Mouse (Mus musculus): ENCODE results near the gene Zfp174.
"Not testable (repeated sequence)": the region's sequence is repeated elsewhere in the genome, so short reads cannot be mapped to it uniquely, and the experiment has no call there.

Gene Zfp174

DNA sequence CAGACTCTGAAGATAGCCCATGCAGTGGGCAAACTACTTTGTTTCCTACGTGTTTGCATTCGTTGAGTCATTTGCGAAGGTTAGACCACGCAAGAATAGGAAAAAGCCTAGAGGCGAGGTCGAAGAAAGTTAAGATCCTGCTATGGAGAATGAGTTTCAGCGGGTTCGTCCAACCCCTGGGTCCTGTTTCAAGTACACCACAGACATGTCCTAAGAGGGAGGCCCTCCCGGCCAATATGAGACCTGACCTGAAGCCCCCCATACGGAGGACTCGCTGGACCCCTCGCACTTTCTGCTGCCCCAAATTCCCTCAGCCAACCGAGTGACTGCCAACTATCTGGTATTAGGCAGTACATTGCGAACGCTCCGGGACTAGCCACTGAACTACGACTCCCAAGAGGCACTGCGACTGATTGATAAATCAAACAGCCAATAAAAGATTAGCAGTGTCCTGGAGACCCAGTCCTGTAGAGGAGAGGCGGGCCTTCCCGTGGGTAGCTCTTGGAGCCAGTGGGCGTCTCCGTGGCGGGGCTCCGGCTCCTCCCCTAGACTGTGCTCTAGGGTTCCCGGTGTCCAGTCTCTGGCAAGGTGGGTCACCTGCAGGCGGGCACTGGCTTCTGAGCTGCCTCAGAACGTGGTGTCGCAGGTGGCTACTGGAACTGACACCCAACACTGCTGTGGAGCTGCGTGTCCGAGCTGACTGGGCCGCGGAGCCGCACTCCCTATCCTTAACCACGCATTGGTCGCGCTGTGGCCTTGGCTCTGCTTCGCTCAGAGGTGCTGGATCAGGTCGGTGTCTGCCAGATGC lies at the start of gene Zfp174:
Zfp174 (plus strand) TSS at position 558 of the 808 bp plus-strand sequence.
- peak; percentile 97 for DNase-seq

DNA sequence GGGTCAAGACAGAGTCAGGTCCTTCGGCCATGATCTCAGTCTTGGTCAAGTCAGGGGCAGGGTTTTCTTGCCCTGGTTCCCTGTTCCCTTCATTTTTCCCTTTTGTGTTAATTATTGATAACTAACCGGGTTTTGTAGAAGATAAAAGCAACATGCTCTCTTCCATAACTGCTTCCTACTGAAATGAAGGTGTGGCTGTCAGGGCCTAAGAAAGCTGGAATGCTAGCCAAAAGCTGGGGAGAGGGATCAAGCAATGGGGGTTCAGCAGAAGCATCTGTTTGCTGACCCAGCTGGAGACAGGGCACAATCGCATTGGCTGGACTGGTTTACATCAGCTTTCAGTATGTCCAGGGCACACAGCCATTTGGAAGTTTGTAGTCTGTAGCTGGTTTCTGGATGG lies 38.9 kb upstream of the Zfp174 start:
- no peak for DNase-seq

DNA sequence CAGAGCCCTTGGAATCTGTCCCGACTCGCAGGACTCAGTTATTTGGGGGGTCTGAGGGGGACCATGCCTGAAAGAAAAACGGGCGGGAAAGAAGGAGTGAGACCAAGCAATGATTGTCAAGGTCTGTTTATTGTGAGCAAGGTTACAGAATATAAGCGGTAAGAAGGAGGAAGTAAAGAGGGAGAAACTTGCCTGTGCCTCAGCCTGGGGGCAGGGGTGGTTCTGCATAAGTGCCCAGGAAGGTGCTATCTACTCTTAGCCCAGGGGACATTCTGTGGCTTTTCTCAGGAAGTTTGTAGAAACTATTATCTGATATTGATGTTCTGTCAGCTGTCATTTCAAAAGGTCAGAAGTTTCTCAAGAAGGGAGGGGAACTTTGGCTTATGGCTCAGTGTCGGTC lies 32.4 kb upstream of the Zfp174 start:
- not testable (repeated sequence) for DNase-seq

DNA sequence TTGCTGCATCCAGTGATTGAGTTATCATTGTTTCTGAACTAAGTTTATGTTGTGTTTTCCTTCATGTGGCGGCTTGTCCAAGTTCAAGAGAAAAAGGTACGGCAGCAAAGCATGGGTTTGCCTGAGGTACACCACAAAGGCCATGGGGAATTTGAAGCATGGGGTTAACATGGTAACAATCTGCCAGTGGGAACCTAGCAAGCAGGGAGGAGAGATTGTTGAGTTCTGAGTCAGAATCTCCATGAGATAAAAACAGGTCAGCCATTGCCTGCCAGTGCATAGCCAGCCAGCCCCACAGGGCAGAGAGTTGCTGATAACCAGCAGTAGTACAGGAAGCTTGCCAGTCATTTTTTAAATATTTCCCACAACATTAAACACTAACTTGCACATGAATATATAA lies 26.9 kb upstream of the Zfp174 start:
- no peak for DNase-seq

- DNase-seq: no peak
Observed at GRCm38 (mm10) chr16:3828021-3828420, 19.0 kb upstream of the Zfp174 start.

- DNase-seq: no peak
Observed at GRCm38 (mm10) chr16:3829727-3830126, 17.3 kb upstream of the Zfp174 start.

DNA sequence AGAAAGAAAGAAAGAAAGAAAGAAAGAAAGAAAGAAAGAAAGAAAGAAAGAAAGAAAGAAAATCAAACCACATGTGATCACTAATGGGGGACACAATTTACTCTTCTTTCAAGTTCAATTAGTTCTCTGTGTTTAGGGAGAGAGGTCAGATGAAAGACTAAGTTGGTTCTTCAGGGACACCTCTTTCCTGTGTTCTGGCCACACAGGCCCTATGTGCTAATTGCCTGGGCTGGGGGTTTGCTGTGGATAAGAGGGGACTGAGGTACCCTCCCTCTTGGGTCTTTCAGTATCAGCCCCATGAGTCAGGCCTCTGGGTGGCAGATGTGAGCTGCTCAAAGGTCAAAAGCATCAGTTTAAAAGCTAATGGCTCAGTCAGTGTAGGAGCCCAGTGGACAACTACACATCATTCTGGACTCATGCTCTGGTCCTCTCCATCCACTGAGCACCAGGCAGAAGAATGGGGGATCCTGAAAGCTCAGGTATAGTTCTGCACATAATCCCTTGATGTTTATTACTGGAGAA lies 16.4 kb upstream of the Zfp174 start, which contains the start of gene Olfr15:
Olfr15 (plus strand) TSS at position 291 of the 522 bp plus-strand sequence.
- DNase-seq: no peak

DNA sequence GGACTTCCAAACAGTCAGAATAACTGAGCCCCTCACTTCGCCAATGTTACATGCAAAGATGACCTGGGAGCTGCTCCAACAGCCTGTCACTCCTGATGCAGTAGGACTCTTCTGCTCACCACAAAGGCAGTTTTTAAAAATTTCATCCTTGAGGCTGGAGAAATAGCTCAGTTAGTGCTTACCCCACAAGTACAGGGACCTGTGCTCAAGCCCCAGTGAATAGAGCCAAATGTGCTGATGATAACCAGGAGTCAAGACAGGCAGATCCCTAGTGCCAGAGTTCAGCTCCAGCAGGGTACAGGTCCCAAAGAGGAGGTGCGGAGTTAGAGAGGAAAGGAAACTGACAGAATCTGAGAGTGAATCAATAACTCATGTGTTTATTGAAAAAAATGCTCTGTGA lies 11.6 kb upstream of the Zfp174 start:
- no peak for DNase-seq

DNA sequence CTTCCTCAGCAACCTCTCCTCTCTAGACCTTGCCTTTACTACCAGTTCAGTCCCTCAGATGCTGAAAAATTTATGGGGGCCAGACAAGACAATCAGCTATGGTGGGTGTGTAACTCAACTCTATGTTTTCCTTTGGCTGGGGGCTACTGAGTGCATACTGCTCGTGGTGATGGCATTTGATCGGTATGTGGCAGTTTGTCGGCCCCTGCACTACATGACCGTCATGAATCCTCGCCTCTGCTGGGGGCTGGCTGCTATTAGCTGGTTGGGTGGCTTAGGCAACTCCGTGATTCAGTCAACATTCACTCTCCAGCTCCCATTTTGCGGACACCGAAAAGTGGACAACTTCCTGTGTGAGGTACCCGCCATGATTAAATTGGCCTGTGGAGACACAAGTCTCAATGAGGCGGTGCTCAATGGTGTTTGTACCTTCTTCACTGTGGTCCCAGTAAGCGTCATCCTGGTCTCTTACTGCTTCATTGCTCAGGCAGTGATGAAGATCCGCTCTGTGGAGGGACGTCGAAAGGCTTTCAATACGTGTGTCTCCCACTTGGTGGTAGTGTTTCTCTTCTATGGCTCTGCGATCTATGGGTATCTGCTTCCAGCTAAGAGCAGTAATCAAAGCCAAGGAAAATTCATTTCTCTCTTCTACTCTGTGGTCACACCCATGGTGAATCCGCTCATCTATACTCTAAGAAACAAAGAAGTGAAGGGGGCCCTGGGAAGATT lies 7.7 kb upstream of the Zfp174 start:
- no peak for DNase-seq

- DNase-seq: no peak
Observed at GRCm38 (mm10) chr16:3842989-3843388, 4.1 kb upstream of the Zfp174 start.

GRCm38 (mm10) chr16:3843796-3844195 lies 3.3 kb upstream of the Zfp174 start:
- DNase-seq: no peak

GRCm38 (mm10) chr16:3847871-3848270 lies 803 bp downstream of the Zfp174 start:
- DNase-seq: no peak

GRCm38 (mm10) chr16:3848416-3848815 lies 1.3 kb downstream of the Zfp174 start:
- DNase-seq: no peak

DNA sequence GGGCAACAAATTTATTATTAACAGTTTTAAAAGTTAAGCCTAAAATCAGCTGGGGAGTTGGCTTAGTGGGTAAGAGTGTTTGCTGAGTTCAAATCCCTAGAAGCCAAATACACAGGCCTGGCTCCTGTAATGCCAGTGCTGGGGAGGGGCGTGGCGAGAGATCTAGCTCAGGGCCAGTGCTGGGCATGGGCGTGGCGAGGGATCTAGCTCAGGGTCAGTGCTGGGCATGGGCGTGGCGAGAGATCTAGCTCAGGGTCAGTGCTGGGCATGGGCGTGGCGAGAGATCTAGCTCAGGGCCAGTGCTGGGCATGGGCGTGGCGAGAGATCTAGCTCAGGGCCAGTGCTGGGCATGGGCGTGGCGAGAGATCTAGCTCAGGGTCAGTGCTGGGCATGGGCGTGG lies 4.2 kb downstream of the Zfp174 start:
- DNase-seq: not testable (repeated sequence)

DNA sequence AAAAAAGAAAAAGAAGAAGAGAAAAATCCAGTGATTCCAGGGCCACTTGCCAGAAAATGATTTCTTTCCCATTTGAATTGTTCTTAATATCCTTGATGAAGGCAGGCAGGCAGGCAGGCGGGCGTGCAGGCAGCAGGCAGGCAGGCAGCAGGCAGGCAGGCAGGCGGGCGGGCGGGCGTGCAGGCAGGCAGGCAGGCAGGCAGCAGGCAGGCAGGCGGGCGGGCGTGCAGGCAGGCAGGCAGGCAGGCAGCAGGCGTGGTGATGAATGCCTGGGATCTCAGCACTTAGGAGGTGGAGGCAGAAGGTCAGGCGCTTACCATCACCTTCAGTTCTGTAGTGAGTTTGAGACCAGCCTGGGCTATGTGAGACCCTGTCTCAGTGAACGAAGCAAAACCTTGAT lies 5.5 kb downstream of the Zfp174 start:
- no peak for DNase-seq

GRCm38 (mm10) chr16:3854437-3855182 lies 7.5 kb downstream of the Zfp174 start:
- DNase-seq: no peak

GRCm38 (mm10) chr16:3855776-3856175 lies 8.7 kb downstream of the Zfp174 start:
- no peak for DNase-seq

- DNase-seq: no peak
Observed at GRCm38 (mm10) chr16:3859254-3859653, 12.2 kb downstream of the Zfp174 start.

DNA sequence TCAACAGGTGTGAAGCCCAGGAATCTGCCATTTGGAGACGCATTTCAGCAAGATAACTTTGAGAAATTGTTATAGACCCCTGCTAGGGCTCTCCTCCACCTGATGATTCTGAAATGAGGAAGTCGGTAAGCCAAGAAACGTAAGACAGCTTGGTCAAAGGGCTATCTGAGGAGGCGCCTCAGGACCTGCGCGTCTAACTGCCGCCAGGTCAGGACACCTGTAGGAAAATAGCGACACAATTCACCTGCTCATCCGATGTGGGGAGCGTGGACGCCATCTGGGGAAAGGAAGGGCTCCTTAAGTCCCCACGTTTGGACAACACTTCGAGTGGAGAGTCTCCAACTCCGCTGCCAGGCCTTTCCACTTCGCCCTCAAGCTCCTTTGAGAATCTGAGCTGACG lies 24.7 kb downstream of the Zfp174 start:
- no peak for DNase-seq

- peak; percentile 92 for DNase-seq
Observed at GRCm38 (mm10) chr16:3872216-3873047, 25.4 kb downstream of the Zfp174 start, which contains the start of gene Naa60. Gene Naa60, plus strand, starts transcription at chr16:3872375.

GRCm38 (mm10) chr16:3876346-3876745 lies 29.3 kb downstream of the Zfp174 start:
- no peak for DNase-seq

All from cerebellum, adult 11-12 months (tissue).